Mouse (Mus musculus): ENCODE data around the gene Mcur1. TPM values are rescaled to one million over a fixed set of nuclear protein-coding genes. Genes with fewer than 3 reads are reported as not detected.
A peak's percentile ranks its signal among the peaks of the same experiment; 100 is the strongest.

The Mcur1 gene
- polyA plus RNA-seq, 1 experiment from 2014 or later: 21.5 TPM

GRCm38 (mm10) chr13:43558959-43559358 is 1.0 kb downstream of the Mcur1 start:
- Histone ChIP-seq H3K9me3 (ENCODE audit: control insufficient read depth, low read length) (no peaks in the 10 kb centered on the region), H3K4me3 (ENCODE audit: low read length) (peak overlapping the region; percentile 83), H3K4me1 (ENCODE audit: control insufficient read depth, insufficient read depth, low read length) (0 out of 2 replicates have a peak, but pooled peaks cover 17% of the 10 kb centered on the region), H3K27me3 (ENCODE audit: control insufficient read depth, insufficient read depth, low read length) (no peaks in the 10 kb centered on the region), H3K4me2 (replicated peaks; ENCODE audit: low read depth, low read length) (peak overlapping the region; percentile 93), H3K36me3 (ENCODE audit: control insufficient read depth, insufficient read depth, low read length) (peaks cover 11% of the 10 kb centered on the region; the same call in 1 of the 2 replicates), H3K9ac (ENCODE audit: low read depth, low read length) (peak overlapping the region; percentile 76; the same call in 1 of the 2 replicates), H3K27ac (ENCODE audit: low read depth, low read length) (no peak overlapping the region)
- 19% methylated on average over 6 of the region's 6 CpGs for WGBS
- no peak for ATAC-seq (ENCODE audit: low FRiP score, low TSS enrichment)

- Histone ChIP-seq H3K4me2 (replicated peaks; ENCODE audit: low read depth, low read length) (peak overlapping the region; percentile 93; the same call in 1 of the 2 replicates), H3K4me1 (ENCODE audit: control insufficient read depth, insufficient read depth, low read length) (0 out of 2 replicates have a peak, but pooled peaks cover 17% of the 10 kb centered on the region), H3K27me3 (ENCODE audit: control insufficient read depth, insufficient read depth, low read length) (no peaks in the 10 kb centered on the region), H3K36me3 (ENCODE audit: control insufficient read depth, insufficient read depth, low read length) (peaks cover 11% of the 10 kb centered on the region; the same call in 1 of the 2 replicates), H3K9me3 (ENCODE audit: control insufficient read depth, low read length) (no peaks in the 10 kb centered on the region), H3K27ac (ENCODE audit: low read depth, low read length) (no peak overlapping the region), H3K4me3 (ENCODE audit: low read length) (no peak overlapping the region), H3K9ac (ENCODE audit: low read depth, low read length) (no peak overlapping the region)
- 37% methylated on average over 6 of the region's 6 CpGs for WGBS
- ATAC-seq (ENCODE audit: low FRiP score, low TSS enrichment): no peak
These were observed 1.6 kb downstream of the Mcur1 start for GRCm38 (mm10) chr13:43558357-43558756.

GRCm38 (mm10) chr13:43556913-43557542 is 3.0 kb downstream of the Mcur1 start:
- H3K4me2 ChIP-seq (replicated peaks; ENCODE audit: low read depth, low read length): no peak overlapping the region
- H3K9me3 ChIP-seq (ENCODE audit: control insufficient read depth, low read length): no peaks in the 10 kb centered on the region
- ATAC-seq (ENCODE audit: low FRiP score, low TSS enrichment): no peak
- peaks cover 11% of the 10 kb centered on the region; the same call in 1 of the 2 replicates for H3K36me3 ChIP-seq (ENCODE audit: control insufficient read depth, insufficient read depth, low read length)
- H3K4me3 ChIP-seq (ENCODE audit: low read length): no peak overlapping the region
- no peaks in the 10 kb centered on the region for H3K27me3 ChIP-seq (ENCODE audit: control insufficient read depth, insufficient read depth, low read length)
- H3K9ac ChIP-seq (ENCODE audit: low read depth, low read length): no peak overlapping the region
- WGBS: 89% methylated on average over 9 of the region's 9 CpGs
- no peak overlapping the region for H3K27ac ChIP-seq (ENCODE audit: low read depth, low read length)
- H3K4me1 ChIP-seq (ENCODE audit: control insufficient read depth, insufficient read depth, low read length): 0 out of 2 replicates have a peak, but pooled peaks cover 17% of the 10 kb centered on the region

- WGBS: 94% methylated on average over 9 of the region's 9 CpGs
- H3K4me1 ChIP-seq (ENCODE audit: control insufficient read depth, insufficient read depth, low read length): 0 out of 2 replicates have a peak, but pooled peaks cover 8% of the 10 kb centered on the region
These were observed 4.7 kb downstream of the Mcur1 start for GRCm38 (mm10) chr13:43555321-43555720.

GRCm38 (mm10) chr13:43554827-43555226 is 5.2 kb downstream of the Mcur1 start:
- H3K27me3 ChIP-seq (ENCODE audit: control insufficient read depth, insufficient read depth, low read length): no peaks in the 10 kb centered on the region
- ATAC-seq (ENCODE audit: low FRiP score, low TSS enrichment): no peak
- H3K36me3 ChIP-seq (ENCODE audit: control insufficient read depth, insufficient read depth, low read length): peaks cover 19% of the 10 kb centered on the region; the same call in 1 of the 2 replicates
- no peak overlapping the region for H3K4me3 ChIP-seq (ENCODE audit: low read length)
- no peak overlapping the region for H3K4me2 ChIP-seq (replicated peaks; ENCODE audit: low read depth, low read length)
- WGBS: 72% methylated on average over 7 of the region's 7 CpGs
- 0 out of 2 replicates have a peak, but pooled peaks cover 8% of the 10 kb centered on the region for H3K4me1 ChIP-seq (ENCODE audit: control insufficient read depth, insufficient read depth, low read length)
- no peaks in the 10 kb centered on the region for H3K9me3 ChIP-seq (ENCODE audit: control insufficient read depth, low read length)
- H3K27ac ChIP-seq (ENCODE audit: low read depth, low read length): no peak overlapping the region
- H3K9ac ChIP-seq (ENCODE audit: low read depth, low read length): no peak overlapping the region

More at GRCm38 (mm10) chr13:43555321-43555720, 4.7 kb downstream of the Mcur1 start:
- H3K4me2 ChIP-seq (replicated peaks; ENCODE audit: low read depth, low read length): no peak overlapping the region
- no peak overlapping the region for H3K4me3 ChIP-seq (ENCODE audit: low read length)
- H3K36me3 ChIP-seq (ENCODE audit: control insufficient read depth, insufficient read depth, low read length): peaks cover 19% of the 10 kb centered on the region; the same call in 1 of the 2 replicates
- ATAC-seq (ENCODE audit: low FRiP score, low TSS enrichment): no peak
- H3K9ac ChIP-seq (ENCODE audit: low read depth, low read length): no peak overlapping the region
- no peaks in the 10 kb centered on the region for H3K27me3 ChIP-seq (ENCODE audit: control insufficient read depth, insufficient read depth, low read length)
- H3K9me3 ChIP-seq (ENCODE audit: control insufficient read depth, low read length): no peaks in the 10 kb centered on the region
- no peak overlapping the region for H3K27ac ChIP-seq (ENCODE audit: low read depth, low read length)

- H3K27ac ChIP-seq (ENCODE audit: low read depth, low read length): no peak overlapping the region
- H3K36me3 ChIP-seq (ENCODE audit: control insufficient read depth, insufficient read depth, low read length): peaks cover 19% of the 10 kb centered on the region
- H3K4me3 ChIP-seq (ENCODE audit: low read length): no peak overlapping the region
- H3K4me1 ChIP-seq (ENCODE audit: control insufficient read depth, insufficient read depth, low read length): no peaks in the 10 kb centered on the region
- H3K4me2 ChIP-seq (replicated peaks; ENCODE audit: low read depth, low read length): no peak overlapping the region
- ATAC-seq (ENCODE audit: low FRiP score, low TSS enrichment): no peak
- H3K9ac ChIP-seq (ENCODE audit: low read depth, low read length): no peak overlapping the region
- H3K9me3 ChIP-seq (ENCODE audit: control insufficient read depth, low read length): no peaks in the 10 kb centered on the region
- H3K27me3 ChIP-seq (ENCODE audit: control insufficient read depth, insufficient read depth, low read length): no peaks in the 10 kb centered on the region
- WGBS: 91% methylated on average over 8 of the region's 8 CpGs
These were observed 9.3 kb downstream of the Mcur1 start for GRCm38 (mm10) chr13:43550676-43551075.

GRCm38 (mm10) chr13:43549870-43550269 is 10.1 kb downstream of the Mcur1 start:
- H3K9me3 ChIP-seq (ENCODE audit: control insufficient read depth, low read length): no peaks in the 10 kb centered on the region
- no peaks in the 10 kb centered on the region for H3K4me1 ChIP-seq (ENCODE audit: control insufficient read depth, insufficient read depth, low read length)
- no peaks in the 10 kb centered on the region for H3K27me3 ChIP-seq (ENCODE audit: control insufficient read depth, insufficient read depth, low read length)
- WGBS: 89% methylated on average over 7 of the region's 7 CpGs
- ATAC-seq (ENCODE audit: low FRiP score, low TSS enrichment): no peak
- H3K36me3 ChIP-seq (ENCODE audit: control insufficient read depth, insufficient read depth, low read length): peaks cover 16% of the 10 kb centered on the region
- no peak overlapping the region for H3K9ac ChIP-seq (ENCODE audit: low read depth, low read length)
- H3K4me2 ChIP-seq (replicated peaks; ENCODE audit: low read depth, low read length): no peak overlapping the region
- H3K27ac ChIP-seq (ENCODE audit: low read depth, low read length): no peak overlapping the region
- no peak overlapping the region for H3K4me3 ChIP-seq (ENCODE audit: low read length)

- 63% methylated on average over 11 of the region's 11 CpGs for WGBS
- Histone ChIP-seq H3K27me3 (ENCODE audit: control insufficient read depth, insufficient read depth, low read length) (no peaks in the 10 kb centered on the region), H3K4me3 (ENCODE audit: low read length) (no peak overlapping the region), H3K27ac (ENCODE audit: low read depth, low read length) (no peak overlapping the region), H3K9ac (ENCODE audit: low read depth, low read length) (no peak overlapping the region), H3K4me2 (replicated peaks; ENCODE audit: low read depth, low read length) (no peak overlapping the region), H3K36me3 (ENCODE audit: control insufficient read depth, insufficient read depth, low read length) (peaks cover 12% of the 10 kb centered on the region), H3K4me1 (ENCODE audit: control insufficient read depth, insufficient read depth, low read length) (no peaks in the 10 kb centered on the region), H3K9me3 (ENCODE audit: control insufficient read depth, low read length) (no peaks in the 10 kb centered on the region)
- ATAC-seq (ENCODE audit: low FRiP score, low TSS enrichment): no peak
These were observed 10.8 kb downstream of the Mcur1 start for GRCm38 (mm10) chr13:43549078-43549698.

GRCm38 (mm10) chr13:43548617-43549016 is 11.4 kb downstream of the Mcur1 start:
- no peak overlapping the region for H3K4me2 ChIP-seq (replicated peaks; ENCODE audit: low read depth, low read length)
- H3K27ac ChIP-seq (ENCODE audit: low read depth, low read length): no peak overlapping the region
- H3K36me3 ChIP-seq (ENCODE audit: control insufficient read depth, insufficient read depth, low read length): peaks cover 15% of the 10 kb centered on the region
- H3K4me3 ChIP-seq (ENCODE audit: low read length): no peak overlapping the region
- H3K4me1 ChIP-seq (ENCODE audit: control insufficient read depth, insufficient read depth, low read length): no peaks in the 10 kb centered on the region
- no peak overlapping the region for H3K9ac ChIP-seq (ENCODE audit: low read depth, low read length)
- WGBS: 74% methylated on average over 5 of the region's 5 CpGs
- no peak for ATAC-seq (ENCODE audit: low FRiP score, low TSS enrichment)
- H3K27me3 ChIP-seq (ENCODE audit: control insufficient read depth, insufficient read depth, low read length): no peaks in the 10 kb centered on the region
- no peaks in the 10 kb centered on the region for H3K9me3 ChIP-seq (ENCODE audit: control insufficient read depth, low read length)

Data from kidney, embryonic 14.5 days (tissue).